Mouse (Mus musculus): ENCODE measurements around the gene 4921504E06Rik. TPM values are rescaled to one million over a fixed set of nuclear protein-coding genes. Genes with fewer than 3 reads are reported as not detected.

4921504E06Rik gene
- polyA plus RNA-seq, 1 experiment from 2014 or later, result 0.15 TPM

DNA sequence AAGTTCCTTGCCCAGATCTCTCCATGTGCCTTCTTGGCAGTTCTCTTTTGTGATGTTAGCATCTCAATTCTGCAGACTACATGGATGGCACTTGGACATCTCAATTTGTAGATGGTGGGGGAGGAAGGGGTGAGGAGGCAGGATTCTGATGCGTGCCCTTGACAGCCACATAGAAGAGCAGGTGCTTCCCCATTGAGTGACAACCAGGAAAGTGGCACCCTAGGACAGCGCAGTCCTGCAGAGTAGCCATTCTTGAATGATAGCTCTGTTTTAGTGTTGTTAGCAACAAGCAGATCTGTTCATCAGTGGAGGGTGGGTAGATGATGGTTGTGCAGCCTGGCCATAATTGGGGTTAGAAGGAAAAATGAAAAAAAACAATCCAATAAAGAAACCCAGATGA, 33.1 kb downstream of the 4921504E06Rik start:
- no peak overlapping the region for H3K27ac ChIP-seq (ENCODE audit: low read depth, low read length)
- H3K27me3 ChIP-seq (replicated peaks; ENCODE audit: control insufficient read depth, insufficient read depth, low read length), result no peaks in the 10 kb centered on the region; the same call in 1 of the 2 replicates
- H3K4me1 ChIP-seq (ENCODE audit: control insufficient read depth, insufficient read depth, low read depth, low read length), result peaks cover 4% of the 10 kb centered on the region
- H3K4me3 ChIP-seq (ENCODE audit: low read length), result no peak overlapping the region
- WGBS, result 73% methylated on average over 2 of the region's 2 CpGs
- no peaks in the 10 kb centered on the region for H3K36me3 ChIP-seq (ENCODE audit: control insufficient read depth, insufficient read depth, low read length)
- H3K4me2 ChIP-seq (ENCODE audit: low read length), result no peak overlapping the region
- ATAC-seq, result no peak
- no peak overlapping the region for H3K9ac ChIP-seq (ENCODE audit: low read depth, low read length)
- no peaks in the 10 kb centered on the region for H3K9me3 ChIP-seq (ENCODE audit: control insufficient read depth, low read length)

- Histone ChIP-seq H3K36me3 (ENCODE audit: control insufficient read depth, insufficient read depth, low read length) (no peaks in the 10 kb centered on the region), H3K9me3 (ENCODE audit: control insufficient read depth, low read length) (no peaks in the 10 kb centered on the region), H3K27me3 (replicated peaks; ENCODE audit: control insufficient read depth, insufficient read depth, low read length) (no peaks in the 10 kb centered on the region), H3K9ac (ENCODE audit: low read depth, low read length) (no peak overlapping the region), H3K4me2 (ENCODE audit: low read length) (no peak overlapping the region), H3K4me1 (ENCODE audit: control insufficient read depth, insufficient read depth, low read depth, low read length) (peaks cover 4% of the 10 kb centered on the region), H3K4me3 (ENCODE audit: low read length) (no peak overlapping the region), H3K27ac (ENCODE audit: low read depth, low read length) (no peak overlapping the region)
- ATAC-seq, result peak; percentile 92
- WGBS, result 5% methylated on average over 7 of the region's 7 CpGs
Observed at GRCm38 (mm10) chr2:19519768-19520167, 33.9 kb downstream of the 4921504E06Rik start.

GRCm38 (mm10) chr2:19517952-19518351, 35.8 kb downstream of the 4921504E06Rik start:
- Histone ChIP-seq H3K9ac (ENCODE audit: low read depth, low read length) (peak overlapping the region; percentile 22; the same call in 1 of the 2 replicates), H3K27me3 (replicated peaks; ENCODE audit: control insufficient read depth, insufficient read depth, low read length) (no peaks in the 10 kb centered on the region), H3K36me3 (ENCODE audit: control insufficient read depth, insufficient read depth, low read length) (no peaks in the 10 kb centered on the region), H3K4me2 (ENCODE audit: low read length) (peak overlapping the region; percentile 53), H3K27ac (ENCODE audit: low read depth, low read length) (no peak overlapping the region), H3K9me3 (ENCODE audit: control insufficient read depth, low read length) (no peaks in the 10 kb centered on the region), H3K4me1 (ENCODE audit: control insufficient read depth, insufficient read depth, low read depth, low read length) (peaks cover 4% of the 10 kb centered on the region), H3K4me3 (ENCODE audit: low read length) (peak overlapping the region; percentile 17)
- WGBS, result 18% methylated on average over 13 of the region's 13 CpGs
- peak; percentile 51 for ATAC-seq

GRCm38 (mm10) chr2:19512381-19512780, 41.3 kb downstream of the 4921504E06Rik start:
- no peaks in the 10 kb centered on the region for H3K9me3 ChIP-seq (ENCODE audit: control insufficient read depth, low read length)
- no peak for ATAC-seq
- no peak overlapping the region for H3K27ac ChIP-seq (ENCODE audit: low read depth, low read length)
- H3K4me3 ChIP-seq (ENCODE audit: low read length), result no peak overlapping the region
- no peak overlapping the region for H3K4me2 ChIP-seq (ENCODE audit: low read length)
- no peaks in the 10 kb centered on the region for H3K36me3 ChIP-seq (ENCODE audit: control insufficient read depth, insufficient read depth, low read length)
- no peaks in the 10 kb centered on the region for H3K4me1 ChIP-seq (ENCODE audit: control insufficient read depth, insufficient read depth, low read depth, low read length)
- no peaks in the 10 kb centered on the region for H3K27me3 ChIP-seq (replicated peaks; ENCODE audit: control insufficient read depth, insufficient read depth, low read length)
- 62% methylated on average over 5 of the region's 5 CpGs for WGBS
- H3K9ac ChIP-seq (ENCODE audit: low read depth, low read length), result no peak overlapping the region

- Histone ChIP-seq H3K27ac (ENCODE audit: low read depth, low read length) (no peak overlapping the region), H3K36me3 (ENCODE audit: control insufficient read depth, insufficient read depth, low read length) (no peaks in the 10 kb centered on the region), H3K27me3 (replicated peaks; ENCODE audit: control insufficient read depth, insufficient read depth, low read length) (no peaks in the 10 kb centered on the region), H3K4me1 (ENCODE audit: control insufficient read depth, insufficient read depth, low read depth, low read length) (no peaks in the 10 kb centered on the region), H3K4me3 (ENCODE audit: low read length) (no peak overlapping the region), H3K9me3 (ENCODE audit: control insufficient read depth, low read length) (no peaks in the 10 kb centered on the region), H3K4me2 (ENCODE audit: low read length) (no peak overlapping the region), H3K9ac (ENCODE audit: low read depth, low read length) (no peak overlapping the region)
- peak; percentile 60 for ATAC-seq
- 40% methylated on average over 5 of the region's 5 CpGs for WGBS
Observed at GRCm38 (mm10) chr2:19511032-19511431, 42.7 kb downstream of the 4921504E06Rik start.

- no peak for ATAC-seq
- Histone ChIP-seq H3K36me3 (ENCODE audit: control insufficient read depth, insufficient read depth, low read length) (no peaks in the 10 kb centered on the region), H3K4me3 (ENCODE audit: low read length) (no peak overlapping the region), H3K27ac (ENCODE audit: low read depth, low read length) (no peak overlapping the region), H3K9ac (ENCODE audit: low read depth, low read length) (no peak overlapping the region), H3K27me3 (replicated peaks; ENCODE audit: control insufficient read depth, insufficient read depth, low read length) (no peaks in the 10 kb centered on the region), H3K9me3 (ENCODE audit: control insufficient read depth, low read length) (no peaks in the 10 kb centered on the region), H3K4me1 (ENCODE audit: control insufficient read depth, insufficient read depth, low read depth, low read length) (no peaks in the 10 kb centered on the region), H3K4me2 (ENCODE audit: low read length) (no peak overlapping the region)
- WGBS, result 97% methylated on average over 1 of the region's 1 CpGs
Observed at GRCm38 (mm10) chr2:19505744-19506143, 48.0 kb downstream of the 4921504E06Rik start.

DNA sequence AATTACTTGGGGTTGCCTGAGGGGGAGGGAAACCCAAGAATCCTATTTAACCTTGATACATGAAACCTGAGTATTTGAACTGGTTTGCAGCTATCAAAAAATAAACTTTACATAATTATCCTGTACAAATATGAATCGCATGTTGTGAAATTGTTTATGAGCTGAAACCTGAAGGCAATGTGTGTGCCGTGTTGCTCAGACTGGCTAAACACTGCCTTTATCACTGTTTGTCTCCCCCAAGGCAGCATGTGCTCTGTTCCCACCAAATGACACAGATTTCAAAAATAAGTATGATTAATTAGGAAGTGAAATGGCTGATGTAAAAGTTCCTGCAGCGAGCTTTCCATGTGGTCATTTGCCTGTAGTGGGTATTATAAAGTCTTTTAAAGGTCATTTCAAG, 63.5 kb downstream of the 4921504E06Rik start:
- H3K9ac ChIP-seq (ENCODE audit: low read depth, low read length), result no peak overlapping the region
- no peak overlapping the region for H3K4me3 ChIP-seq (ENCODE audit: low read length)
- H3K36me3 ChIP-seq (ENCODE audit: control insufficient read depth, insufficient read depth, low read length), result no peaks in the 10 kb centered on the region
- no peak for ATAC-seq
- no peak overlapping the region for H3K4me2 ChIP-seq (ENCODE audit: low read length)
- 87% methylated on average over 3 of the region's 3 CpGs for WGBS
- H3K27ac ChIP-seq (ENCODE audit: low read depth, low read length), result no peak overlapping the region
- no peaks in the 10 kb centered on the region for H3K9me3 ChIP-seq (ENCODE audit: control insufficient read depth, low read length)
- H3K4me1 ChIP-seq (ENCODE audit: control insufficient read depth, insufficient read depth, low read depth, low read length), result no peaks in the 10 kb centered on the region
- no peaks in the 10 kb centered on the region for H3K27me3 ChIP-seq (replicated peaks; ENCODE audit: control insufficient read depth, insufficient read depth, low read length)

GRCm38 (mm10) chr2:19461940-19462339, 91.8 kb downstream of the 4921504E06Rik start:
- Histone ChIP-seq H3K9ac (ENCODE audit: low read depth, low read length) (no peak overlapping the region), H3K27ac (ENCODE audit: low read depth, low read length) (no peak overlapping the region), H3K36me3 (ENCODE audit: control insufficient read depth, insufficient read depth, low read length) (no peaks in the 10 kb centered on the region), H3K4me2 (ENCODE audit: low read length) (no peak overlapping the region), H3K4me3 (ENCODE audit: low read length) (no peak overlapping the region), H3K27me3 (replicated peaks; ENCODE audit: control insufficient read depth, insufficient read depth, low read length) (peaks cover 16% of the 10 kb centered on the region), H3K9me3 (ENCODE audit: control insufficient read depth, low read length) (no peaks in the 10 kb centered on the region), H3K4me1 (ENCODE audit: control insufficient read depth, insufficient read depth, low read depth, low read length) (no peaks in the 10 kb centered on the region)
- no peak for ATAC-seq
- 38% methylated on average over 2 of the region's 2 CpGs for WGBS

- no peak overlapping the region for H3K4me2 ChIP-seq (ENCODE audit: low read length)
- 18% methylated on average over 2 of the region's 2 CpGs for WGBS
- peaks cover 3% of the 10 kb centered on the region; the same call in 1 of the 2 replicates for H3K4me1 ChIP-seq (ENCODE audit: control insufficient read depth, insufficient read depth, low read depth, low read length)
- no peaks in the 10 kb centered on the region for H3K9me3 ChIP-seq (ENCODE audit: control insufficient read depth, low read length)
- ATAC-seq, result no peak
- H3K36me3 ChIP-seq (ENCODE audit: control insufficient read depth, insufficient read depth, low read length), result no peaks in the 10 kb centered on the region
- no peak overlapping the region for H3K4me3 ChIP-seq (ENCODE audit: low read length)
- no peak overlapping the region for H3K9ac ChIP-seq (ENCODE audit: low read depth, low read length)
- H3K27me3 ChIP-seq (replicated peaks; ENCODE audit: control insufficient read depth, insufficient read depth, low read length), result peaks cover 41% of the 10 kb centered on the region
- H3K27ac ChIP-seq (ENCODE audit: low read depth, low read length), result no peak overlapping the region
Observed at GRCm38 (mm10) chr2:19458785-19459184, 94.9 kb downstream of the 4921504E06Rik start.

All from hindbrain, embryonic 16.5 days (tissue).